Mouse (Mus musculus): ENCODE results near the gene Cyp2c65. TPM values are rescaled to one million over a fixed set of nuclear protein-coding genes. Genes with fewer than 3 reads are reported as not detected.

The Cyp2c65 gene
- polyA plus RNA-seq (2012; rRNA removed): 27.5 and 32.6 TPM in 2 replicates

GRCm38 (mm10) chr19:39060719-39061118, at the start of gene Cyp2c65:
Gene Cyp2c65, plus strand, starts transcription at chr19:39061015.

DNA sequence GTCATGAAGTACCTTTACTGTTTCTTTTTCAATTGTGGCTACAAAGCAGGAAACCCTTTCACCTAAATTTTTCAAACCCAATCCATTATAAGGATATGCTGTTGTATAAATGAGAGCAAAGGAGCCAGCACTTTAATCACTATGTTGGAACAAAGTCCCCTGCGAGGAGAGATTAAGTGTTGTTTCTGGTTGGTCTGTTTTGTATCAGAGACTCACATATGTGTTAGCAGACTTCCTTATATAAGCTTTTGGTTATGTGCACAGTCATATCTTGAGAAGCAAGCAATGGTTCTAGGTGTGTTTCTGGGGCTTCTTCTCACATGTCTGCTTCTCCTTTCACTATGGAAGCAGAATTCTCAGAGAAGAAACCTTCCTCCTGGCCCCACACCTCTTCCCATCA, 52.8 kb downstream of the Cyp2c65 start, which contains the start of gene Cyp2c66:
Gene Cyp2c66, plus strand, starts transcription at position 255 of the 400 bp plus-strand sequence.

Other genes starting within 250 kb of the Cyp2c65 start
- 1.3 TPM in 2 replicates for gene Noc3l, start 241.8 kb upstream of the Cyp2c65 start, polyA plus RNA-seq (2012; rRNA removed)
- gene Tbc1d12, start 224.4 kb upstream of the Cyp2c65 start, polyA plus RNA-seq (2012; rRNA removed): 3.9 and 4.6 TPM in 2 replicates
- 0.74 and 1.1 TPM in 2 replicates for gene Hells, start 130.1 kb upstream of the Cyp2c65 start, polyA plus RNA-seq (2012; rRNA removed)
- 325 and 487 TPM in 2 replicates for gene Cyp2c55, start 54.0 kb upstream of the Cyp2c65 start, polyA plus RNA-seq (2012; rRNA removed)
- 0.23 and 0.42 TPM in 2 replicates for gene Cyp2c66, start 52.9 kb downstream of the Cyp2c65 start, polyA plus RNA-seq (2012; rRNA removed)
- gene Cyp2c29, start 208.4 kb downstream of the Cyp2c65 start, polyA plus RNA-seq (2012; rRNA removed): not detected in 2 replicates